Mouse (Mus musculus) retina, postnatal 1 day (tissue): ENCODE data around the gene Rab11fip3.

ENCODE experiments used
- DNase-seq: peaks from one replicate; pipeline ENCODE4 v3.0.0-alpha.2; 2012

Rab11fip3 gene

GRCm38 (mm10) chr17:25951803-25952623 lies 117.3 kb downstream of the Rab11fip3 start, which contains the start of gene A930017K11Rik:
TSS of gene A930017K11Rik (minus strand) at chr17:25952565.
- DNase-seq: peak; percentile 67

DNA sequence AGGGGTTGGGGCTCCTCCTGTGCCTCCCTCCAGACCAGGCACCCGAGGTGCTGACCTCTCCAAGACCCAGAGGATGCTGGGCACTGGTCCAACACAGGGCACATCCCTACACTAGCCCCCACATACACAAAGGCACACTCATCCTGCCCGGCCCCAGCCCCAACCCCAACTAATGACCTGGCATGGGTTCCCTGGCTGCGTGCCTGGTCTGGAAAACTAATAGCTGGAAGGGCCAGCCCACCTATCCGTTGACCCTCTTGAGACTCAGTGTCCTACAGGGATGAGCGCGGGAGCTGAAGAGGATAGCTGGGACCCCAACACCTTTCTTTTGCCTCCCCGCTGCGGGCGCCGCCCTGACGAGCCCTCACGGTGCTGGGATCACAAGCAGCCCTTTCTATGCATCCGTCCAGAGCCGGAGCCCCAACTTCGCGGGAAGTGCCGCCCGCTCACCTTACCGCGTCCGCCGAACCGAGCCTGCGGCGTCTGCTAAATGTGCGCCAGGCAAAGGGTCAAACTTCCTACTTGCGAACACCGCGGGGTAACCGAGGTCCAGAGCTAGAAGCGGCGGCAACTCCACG lies 118.0 kb downstream of the Rab11fip3 start:
- DNase-seq: peak; percentile 79

DNA sequence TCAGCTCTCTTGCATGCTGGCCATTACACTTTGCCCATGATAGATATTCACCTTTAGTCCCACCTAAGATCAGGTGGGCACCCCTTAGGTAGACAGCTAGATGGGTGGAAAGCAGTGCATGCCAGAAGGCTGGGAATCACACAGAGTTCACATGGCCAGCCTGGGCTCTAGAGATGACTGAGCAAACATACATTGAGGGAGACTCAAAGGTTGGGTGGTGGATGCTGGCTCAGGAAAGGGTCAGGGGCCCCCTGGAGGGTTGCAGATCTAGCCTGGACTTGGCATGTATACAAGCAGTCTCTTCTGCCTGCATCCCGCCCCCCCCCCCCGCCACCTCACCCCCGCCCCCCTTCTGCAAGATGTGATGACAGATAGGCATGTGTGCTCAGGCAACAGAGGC lies 118.6 kb downstream of the Rab11fip3 start:
- DNase-seq: no peak

DNA sequence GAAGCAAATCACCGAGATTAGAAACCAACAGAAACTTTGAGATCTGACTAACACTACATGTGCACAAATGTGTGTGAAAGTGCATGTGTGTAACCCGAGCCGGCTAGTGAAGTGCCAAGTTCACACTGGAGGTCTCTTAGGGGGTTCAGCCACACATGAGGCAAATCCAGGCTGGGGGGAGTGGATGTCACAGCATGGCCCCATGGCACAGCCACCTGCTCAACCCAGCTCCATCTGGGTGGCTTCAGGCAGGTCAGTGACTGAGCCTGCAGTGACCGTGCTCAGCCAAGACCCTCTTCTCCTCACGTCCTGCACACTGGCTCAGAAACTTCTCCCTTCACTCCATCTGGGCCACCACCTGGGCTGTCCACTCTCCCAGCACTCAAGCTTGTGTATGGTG lies 119.4 kb downstream of the Rab11fip3 start:
- no peak for DNase-seq

DNA sequence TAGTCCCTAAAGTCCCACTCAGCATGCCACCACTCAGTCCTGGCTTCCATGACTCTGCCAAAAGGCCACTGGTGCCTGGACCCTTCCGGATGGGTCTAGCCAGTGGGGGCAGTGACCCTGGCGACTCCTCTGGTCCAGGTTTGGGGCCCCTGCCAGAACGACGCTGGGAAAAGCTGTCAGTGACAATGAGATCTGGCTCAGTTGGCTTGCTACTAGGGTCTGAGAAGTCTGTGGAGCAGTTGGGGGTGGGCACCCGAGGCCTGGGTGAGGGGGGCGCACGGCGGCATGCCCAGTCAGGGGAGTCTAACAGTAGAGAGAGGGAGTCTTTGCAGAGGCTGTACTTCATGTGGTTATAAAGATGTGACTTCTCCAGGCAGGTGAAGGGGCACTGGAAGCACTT lies 121.3 kb downstream of the Rab11fip3 start:
- no peak for DNase-seq

GRCm38 (mm10) chr17:25947576-25947975 lies 121.8 kb downstream of the Rab11fip3 start:
- DNase-seq: no peak

- DNase-seq: no peak
These were observed 122.5 kb downstream of the Rab11fip3 start for GRCm38 (mm10) chr17:25946891-25947290.

DNA sequence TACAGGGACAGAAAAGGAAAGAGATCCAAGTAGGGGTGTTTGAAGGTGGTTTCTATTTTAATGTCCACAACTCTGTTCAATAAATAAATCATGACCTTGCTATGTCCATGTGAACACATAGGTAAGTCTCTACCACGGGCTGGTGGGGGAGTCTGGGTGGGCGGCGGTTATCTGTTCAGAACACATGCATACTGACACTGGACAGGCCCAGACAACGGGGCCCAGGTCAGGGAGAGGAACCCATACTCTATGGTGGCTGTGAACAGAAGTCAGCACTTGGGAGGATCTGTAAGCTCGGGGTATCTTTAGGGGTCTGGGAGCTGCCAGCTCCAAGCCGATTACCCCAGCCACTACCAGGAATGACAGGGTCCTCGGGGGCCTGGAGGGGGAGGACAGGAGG lies 123.0 kb downstream of the Rab11fip3 start:
- no peak for DNase-seq

- DNase-seq: no peak
These were observed 123.7 kb downstream of the Rab11fip3 start for GRCm38 (mm10) chr17:25945517-25946155.

- no peak for DNase-seq
These were observed 124.8 kb downstream of the Rab11fip3 start, which contains the start of the genes Pigq and Nhlrc4 for GRCm38 (mm10) chr17:25944366-25945163. TSS of gene Pigq (minus strand) at chr17:25944936. TSS of gene Nhlrc4 (minus strand) at chr17:25944961.

- DNase-seq: peak; percentile 53
These were observed 125.6 kb downstream of the Rab11fip3 start for GRCm38 (mm10) chr17:25943769-25944168.

DNA sequence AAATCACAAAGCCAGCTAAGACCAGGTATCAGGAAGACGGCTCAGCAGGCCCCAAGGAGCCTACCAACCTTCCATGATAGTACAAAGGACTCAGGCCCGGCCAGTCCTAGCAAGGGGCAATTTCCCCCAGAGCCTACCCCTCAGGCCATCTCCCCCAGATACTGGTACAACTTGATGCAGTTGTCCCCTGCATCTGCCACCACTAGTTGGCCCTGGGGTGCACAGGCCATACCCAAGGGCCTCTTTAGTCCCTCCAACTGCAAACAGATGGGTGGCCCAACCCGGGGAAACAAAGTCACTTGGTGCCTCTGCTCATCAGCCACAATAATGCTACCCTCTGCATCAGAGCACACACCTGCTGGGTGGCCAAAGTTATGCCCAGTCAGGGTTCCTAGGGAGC lies 126.1 kb downstream of the Rab11fip3 start:
- no peak for DNase-seq

DNA sequence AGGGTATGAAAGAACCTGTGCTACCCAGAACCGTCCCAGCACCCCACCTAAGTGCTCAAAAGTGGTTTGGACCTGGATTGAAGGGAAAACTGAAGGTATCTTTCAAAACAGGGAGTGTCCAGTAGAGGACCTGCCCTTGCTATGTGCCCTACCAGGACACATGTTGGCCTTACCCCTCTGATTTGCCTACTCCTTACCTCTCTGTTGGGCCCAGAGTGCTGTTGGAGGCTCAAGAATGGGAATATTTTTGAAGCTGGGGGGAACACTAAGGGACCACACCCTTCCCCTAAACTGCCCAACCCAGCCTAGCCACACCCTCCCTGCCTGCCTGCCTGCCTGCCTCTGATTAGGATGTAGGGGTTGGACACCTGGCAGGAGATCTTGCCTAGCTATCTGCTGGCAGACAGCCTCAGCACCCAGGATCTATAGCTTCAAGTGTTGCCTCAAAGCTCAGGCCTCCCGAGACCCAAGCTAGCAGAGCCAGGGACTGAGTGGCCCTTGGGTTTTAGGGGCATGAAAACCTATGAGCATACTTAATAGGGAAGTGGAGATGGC lies 126.7 kb downstream of the Rab11fip3 start:
- no peak for DNase-seq

DNA sequence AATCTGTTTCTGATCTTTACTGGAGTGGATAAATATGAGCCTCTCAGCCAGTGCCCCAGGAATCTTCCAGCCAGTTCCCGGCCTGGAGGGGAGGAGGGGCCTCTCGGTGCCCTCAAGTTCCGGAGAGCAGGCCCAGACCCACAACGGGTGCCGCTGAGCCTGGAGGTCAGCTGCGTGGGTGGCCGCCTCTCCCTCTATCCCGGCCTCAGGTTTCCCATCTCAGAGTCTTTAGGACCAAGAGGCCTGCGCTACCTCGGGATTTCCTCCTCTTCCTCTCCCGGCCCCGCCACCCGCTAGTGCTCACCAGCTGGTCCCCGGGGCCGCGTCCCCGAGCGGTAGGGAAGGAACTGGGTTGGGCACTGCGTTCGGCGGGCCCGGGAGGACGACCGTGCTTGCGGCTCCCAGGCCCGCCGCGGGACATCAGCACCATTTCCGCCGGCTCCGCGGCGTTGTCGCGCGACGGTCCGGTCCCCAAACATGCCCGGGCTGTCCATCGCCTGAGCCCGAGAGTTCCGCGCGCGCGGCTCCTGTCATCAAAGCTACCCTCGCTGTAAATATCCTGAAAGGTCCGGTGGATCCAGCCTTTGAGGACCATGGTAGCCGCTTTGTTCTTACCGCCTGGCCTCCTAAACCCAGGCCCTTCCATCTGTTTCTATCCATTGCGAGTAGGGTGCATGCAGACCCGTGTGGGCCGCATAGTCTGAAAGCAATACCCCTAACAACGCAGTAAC lies 127.7 kb downstream of the Rab11fip3 start:
- DNase-seq: peak; percentile 85
